Mouse (Mus musculus): ENCODE measurements at regions not wholly inside any gene's neighbourhood (a gene's known extent, or its start where the extent isn't known, plus 50 kb on each side); places are given as distances from the start of the nearest gene placed in this dataset.

- WGBS = 58% methylated on average over 10 of the region's 10 CpGs
Measured at GRCm38 (mm10) chr12:79905828-79906737, 206.7 kb downstream of the Zfp36l1 start.

GRCm38 (mm10) chr12:79904913-79905549, 207.8 kb downstream of the Zfp36l1 start:
- H3K9me3 ChIP-seq (ENCODE audit: control insufficient read depth, low read length) = no peaks in the 10 kb centered on the region
- no peak overlapping the region for H3K4me3 ChIP-seq (ENCODE audit: low read length)
- H3K4me1 ChIP-seq (ENCODE audit: control insufficient read depth, insufficient read depth, low read depth, low read length) = no peaks in the 10 kb centered on the region
- H3K27ac ChIP-seq (ENCODE audit: low read depth, low read length) = no peak overlapping the region; the same call in 1 of the 2 replicates
- no peaks in the 10 kb centered on the region for H3K36me3 ChIP-seq (ENCODE audit: control insufficient read depth, insufficient read depth, low read length)
- H3K27me3 ChIP-seq (replicated peaks; ENCODE audit: control insufficient read depth, insufficient read depth, low read length) = no peaks in the 10 kb centered on the region
- H3K9ac ChIP-seq (ENCODE audit: low read depth, low read length) = no peak overlapping the region
- no peak for ATAC-seq
- H3K4me2 ChIP-seq (ENCODE audit: low read length) = no peak overlapping the region
- 65% methylated on average over 2 of the region's 2 CpGs for WGBS

More at GRCm38 (mm10) chr12:79905828-79906737, 206.7 kb downstream of the Zfp36l1 start:
- no peaks in the 10 kb centered on the region for H3K9me3 ChIP-seq (ENCODE audit: control insufficient read depth, low read length)
- H3K36me3 ChIP-seq (ENCODE audit: control insufficient read depth, insufficient read depth, low read length) = no peaks in the 10 kb centered on the region
- H3K4me1 ChIP-seq (ENCODE audit: control insufficient read depth, insufficient read depth, low read depth, low read length) = peaks cover 2% of the 10 kb centered on the region; the same call in 1 of the 2 replicates
- no peak overlapping the region for H3K9ac ChIP-seq (ENCODE audit: low read depth, low read length)
- no peak overlapping the region for H3K4me2 ChIP-seq (ENCODE audit: low read length)
- no peak for ATAC-seq
- no peak overlapping the region for H3K4me3 ChIP-seq (ENCODE audit: low read length)
- no peaks in the 10 kb centered on the region for H3K27me3 ChIP-seq (replicated peaks; ENCODE audit: control insufficient read depth, insufficient read depth, low read length)
- peak overlapping the region; percentile 45; the same call in 1 of the 2 replicates for H3K27ac ChIP-seq (ENCODE audit: low read depth, low read length)

GRCm38 (mm10) chr12:79902761-79903160, 210.1 kb downstream of the Zfp36l1 start:
- Histone ChIP-seq H3K9ac (ENCODE audit: low read depth, low read length) (no peak overlapping the region), H3K4me3 (ENCODE audit: low read length) (no peak overlapping the region), H3K4me1 (ENCODE audit: control insufficient read depth, insufficient read depth, low read depth, low read length) (no peaks in the 10 kb centered on the region), H3K27me3 (replicated peaks; ENCODE audit: control insufficient read depth, insufficient read depth, low read length) (no peaks in the 10 kb centered on the region), H3K36me3 (ENCODE audit: control insufficient read depth, insufficient read depth, low read length) (no peaks in the 10 kb centered on the region), H3K9me3 (ENCODE audit: control insufficient read depth, low read length) (no peaks in the 10 kb centered on the region), H3K4me2 (ENCODE audit: low read length) (no peak overlapping the region), H3K27ac (ENCODE audit: low read depth, low read length) (peak overlapping the region; percentile 6; the same call in 1 of the 2 replicates)
- ATAC-seq = no peak
- 71% methylated on average over 7 of the region's 7 CpGs for WGBS

GRCm38 (mm10) chr12:79902163-79902562, 210.7 kb downstream of the Zfp36l1 start:
- Histone ChIP-seq H3K27me3 (replicated peaks; ENCODE audit: control insufficient read depth, insufficient read depth, low read length) (no peaks in the 10 kb centered on the region), H3K36me3 (ENCODE audit: control insufficient read depth, insufficient read depth, low read length) (no peaks in the 10 kb centered on the region), H3K9ac (ENCODE audit: low read depth, low read length) (no peak overlapping the region), H3K9me3 (ENCODE audit: control insufficient read depth, low read length) (no peaks in the 10 kb centered on the region), H3K4me3 (ENCODE audit: low read length) (no peak overlapping the region), H3K27ac (ENCODE audit: low read depth, low read length) (no peak overlapping the region), H3K4me1 (ENCODE audit: control insufficient read depth, insufficient read depth, low read depth, low read length) (no peaks in the 10 kb centered on the region), H3K4me2 (ENCODE audit: low read length) (no peak overlapping the region)
- 42% methylated on average over 7 of the region's 7 CpGs for WGBS
- no peak for ATAC-seq

GRCm38 (mm10) chr12:79898198-79898930, 214.4 kb downstream of the Zfp36l1 start:
- H3K9ac ChIP-seq (ENCODE audit: low read depth, low read length) = no peak overlapping the region
- no peaks in the 10 kb centered on the region for H3K9me3 ChIP-seq (ENCODE audit: control insufficient read depth, low read length)
- no peak overlapping the region for H3K4me2 ChIP-seq (ENCODE audit: low read length)
- no peak for ATAC-seq
- H3K27me3 ChIP-seq (replicated peaks; ENCODE audit: control insufficient read depth, insufficient read depth, low read length) = no peaks in the 10 kb centered on the region
- peaks cover 12% of the 10 kb centered on the region for H3K4me1 ChIP-seq (ENCODE audit: control insufficient read depth, insufficient read depth, low read depth, low read length)
- H3K27ac ChIP-seq (ENCODE audit: low read depth, low read length) = no peak overlapping the region
- H3K4me3 ChIP-seq (ENCODE audit: low read length) = no peak overlapping the region
- H3K36me3 ChIP-seq (ENCODE audit: control insufficient read depth, insufficient read depth, low read length) = no peaks in the 10 kb centered on the region
- WGBS = 19% methylated on average over 12 of the region's 12 CpGs

- no peaks in the 10 kb centered on the region for H3K27me3 ChIP-seq (replicated peaks; ENCODE audit: control insufficient read depth, insufficient read depth, low read length)
- H3K9ac ChIP-seq (ENCODE audit: low read depth, low read length) = no peak overlapping the region
- no peaks in the 10 kb centered on the region for H3K9me3 ChIP-seq (ENCODE audit: control insufficient read depth, low read length)
- H3K27ac ChIP-seq (ENCODE audit: low read depth, low read length) = no peak overlapping the region; the same call in 1 of the 2 replicates
- no peak overlapping the region for H3K4me2 ChIP-seq (ENCODE audit: low read length)
- H3K4me3 ChIP-seq (ENCODE audit: low read length) = no peak overlapping the region
- peaks cover 12% of the 10 kb centered on the region for H3K4me1 ChIP-seq (ENCODE audit: control insufficient read depth, insufficient read depth, low read depth, low read length)
- H3K36me3 ChIP-seq (ENCODE audit: control insufficient read depth, insufficient read depth, low read length) = no peaks in the 10 kb centered on the region
- WGBS = 20% methylated on average over 6 of the region's 6 CpGs
- no peak for ATAC-seq
Measured at GRCm38 (mm10) chr12:79895975-79896374, 216.8 kb downstream of the Zfp36l1 start.

- no peaks in the 10 kb centered on the region for H3K9me3 ChIP-seq (ENCODE audit: control insufficient read depth, low read length)
- H3K9ac ChIP-seq (ENCODE audit: low read depth, low read length) = no peak overlapping the region
- H3K4me1 ChIP-seq (ENCODE audit: control insufficient read depth, insufficient read depth, low read depth, low read length) = peaks cover 12% of the 10 kb centered on the region
- H3K27me3 ChIP-seq (replicated peaks; ENCODE audit: control insufficient read depth, insufficient read depth, low read length) = no peaks in the 10 kb centered on the region
- H3K4me3 ChIP-seq (ENCODE audit: low read length) = no peak overlapping the region
- no peak overlapping the region for H3K27ac ChIP-seq (ENCODE audit: low read depth, low read length)
- 10% methylated on average over 7 of the region's 7 CpGs for WGBS
- no peaks in the 10 kb centered on the region for H3K36me3 ChIP-seq (ENCODE audit: control insufficient read depth, insufficient read depth, low read length)
- ATAC-seq = no peak
- H3K4me2 ChIP-seq (ENCODE audit: low read length) = no peak overlapping the region
Measured at GRCm38 (mm10) chr12:79895324-79895723, 217.5 kb downstream of the Zfp36l1 start.

- H3K4me3 ChIP-seq (ENCODE audit: low read length) = no peak overlapping the region
- no peaks in the 10 kb centered on the region for H3K27me3 ChIP-seq (replicated peaks; ENCODE audit: control insufficient read depth, insufficient read depth, low read length)
- no peak overlapping the region for H3K9ac ChIP-seq (ENCODE audit: low read depth, low read length)
- H3K36me3 ChIP-seq (ENCODE audit: control insufficient read depth, insufficient read depth, low read length) = no peaks in the 10 kb centered on the region
- no peaks in the 10 kb centered on the region for H3K9me3 ChIP-seq (ENCODE audit: control insufficient read depth, low read length)
- no peak overlapping the region for H3K4me2 ChIP-seq (ENCODE audit: low read length)
- no peak overlapping the region for H3K27ac ChIP-seq (ENCODE audit: low read depth, low read length)
- ATAC-seq = no peak
- peaks cover 12% of the 10 kb centered on the region for H3K4me1 ChIP-seq (ENCODE audit: control insufficient read depth, insufficient read depth, low read depth, low read length)
- 91% methylated on average over 8 of the region's 8 CpGs for WGBS
Measured at GRCm38 (mm10) chr12:79892871-79893270, 219.9 kb downstream of the Zfp36l1 start.

GRCm38 (mm10) chr12:79891942-79892341, 220.9 kb downstream of the Zfp36l1 start:
- H3K36me3 ChIP-seq (ENCODE audit: control insufficient read depth, insufficient read depth, low read length) = no peaks in the 10 kb centered on the region
- no peak for ATAC-seq
- no peak overlapping the region for H3K4me2 ChIP-seq (ENCODE audit: low read length)
- 64% methylated on average over 4 of the region's 4 CpGs for WGBS
- H3K4me1 ChIP-seq (ENCODE audit: control insufficient read depth, insufficient read depth, low read depth, low read length) = peaks cover 12% of the 10 kb centered on the region
- no peak overlapping the region for H3K4me3 ChIP-seq (ENCODE audit: low read length)
- H3K9me3 ChIP-seq (ENCODE audit: control insufficient read depth, low read length) = no peaks in the 10 kb centered on the region
- H3K27ac ChIP-seq (ENCODE audit: low read depth, low read length) = no peak overlapping the region
- H3K27me3 ChIP-seq (replicated peaks; ENCODE audit: control insufficient read depth, insufficient read depth, low read length) = no peaks in the 10 kb centered on the region
- no peak overlapping the region for H3K9ac ChIP-seq (ENCODE audit: low read depth, low read length)
